Mouse (Mus musculus) mesoderm, embryonic 11.5 days (tissue): ENCODE measurements around the gene Paqr3.

ENCODE experiments used
- DNase-seq: peaks from one replicate; pipeline ENCODE4 v3.0.0-alpha.2; 2012; ENCODE audit warnings: low read depth, low spot score

Gene Paqr3

DNA sequence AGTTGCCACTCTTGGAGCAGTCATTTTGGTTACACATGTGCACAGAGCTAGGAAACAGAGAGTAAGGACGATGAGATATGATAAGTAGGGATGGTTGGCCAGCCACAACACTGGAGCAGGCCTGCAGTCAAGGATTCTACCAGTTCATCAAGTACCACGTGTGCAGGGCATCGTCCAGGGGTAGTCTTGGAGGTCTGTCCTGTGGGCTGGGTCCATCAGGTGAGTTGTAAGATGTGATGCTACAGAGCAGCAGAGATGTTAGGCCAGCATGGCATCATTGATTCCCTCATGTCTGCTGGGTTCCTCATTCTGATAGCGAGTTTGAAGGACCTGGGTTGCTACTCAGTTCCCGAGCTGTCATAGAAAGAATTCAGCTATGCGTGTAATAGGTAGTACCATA lies 26.3 kb downstream of the Paqr3 start:
- DNase-seq = no peak

DNA sequence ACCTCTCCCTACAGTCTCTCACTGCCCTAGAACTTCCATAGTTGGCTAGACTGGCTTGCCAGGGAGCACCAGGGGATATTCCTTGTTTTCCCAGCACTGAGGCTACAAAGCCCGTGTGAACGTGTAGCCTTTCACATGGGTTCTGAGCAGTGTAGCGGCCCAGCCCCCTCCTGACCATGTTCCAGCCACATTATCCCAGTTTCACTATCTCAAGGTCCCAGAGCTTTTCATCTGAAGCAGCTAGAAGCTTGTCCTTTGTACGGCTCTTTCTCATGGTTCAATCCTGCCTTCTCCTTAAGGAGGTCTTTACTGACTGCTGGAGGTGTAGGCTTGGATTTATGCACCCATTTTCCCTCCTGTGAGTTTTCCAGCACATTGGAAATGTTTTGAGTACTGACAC lies 26.9 kb downstream of the Paqr3 start:
- no peak for DNase-seq

GRCm38 (mm10) chr5:97083701-97084100 lies 27.7 kb downstream of the Paqr3 start:
- DNase-seq = no peak

DNA sequence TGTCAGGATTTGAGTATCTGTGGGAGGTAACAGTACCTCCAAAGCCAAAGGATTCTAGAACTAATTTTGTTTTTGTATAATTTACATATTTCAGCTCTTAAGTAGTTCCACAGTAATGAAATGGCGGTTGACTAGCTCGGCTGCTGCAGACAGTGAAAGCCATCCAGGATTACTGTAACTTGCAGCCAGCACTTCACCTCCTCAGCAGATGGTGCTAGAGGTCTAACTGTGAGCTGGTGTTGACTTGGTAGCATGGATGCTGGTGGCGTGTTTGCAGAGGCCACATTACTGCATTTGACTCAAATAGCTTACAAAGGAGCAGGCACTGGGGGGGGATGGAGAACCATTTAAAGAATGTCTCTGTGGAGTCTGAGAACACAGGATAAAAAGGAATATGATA lies 29.9 kb downstream of the Paqr3 start:
- no peak for DNase-seq

GRCm38 (mm10) chr5:97078641-97079040 lies 32.8 kb downstream of the Paqr3 start:
- DNase-seq = no peak

- DNase-seq = no peak
Observed at GRCm38 (mm10) chr5:97077676-97078075, 33.7 kb downstream of the Paqr3 start.

- no peak for DNase-seq
Observed at GRCm38 (mm10) chr5:97076167-97076566, 35.2 kb downstream of the Paqr3 start.

GRCm38 (mm10) chr5:97075476-97076151 lies 35.8 kb downstream of the Paqr3 start:
- no peak for DNase-seq

GRCm38 (mm10) chr5:97065746-97066145 lies 45.6 kb downstream of the Paqr3 start:
- DNase-seq = no peak

GRCm38 (mm10) chr5:97062041-97062440 lies 49.4 kb downstream of the Paqr3 start:
- peak; percentile 19 for DNase-seq

DNA sequence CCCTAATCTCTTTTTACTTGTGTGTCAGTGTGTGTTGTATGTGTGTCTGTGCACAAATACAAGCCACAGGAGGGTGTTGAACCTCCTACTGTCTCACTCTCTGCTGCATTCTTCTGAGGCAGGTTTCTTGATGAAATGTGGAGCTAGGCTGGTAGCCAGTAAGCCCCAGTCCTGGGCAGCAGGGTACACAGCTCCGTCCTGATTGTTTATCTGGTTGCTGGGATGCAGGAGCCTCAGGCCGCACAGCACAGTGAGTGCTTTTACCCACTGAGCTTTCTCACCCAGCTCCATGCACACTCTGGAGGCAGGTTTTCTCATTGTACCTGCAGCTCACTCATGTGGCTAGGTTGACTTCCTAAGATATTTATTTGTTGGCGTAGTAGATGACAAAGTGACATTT lies 50.5 kb downstream of the Paqr3 start:
- no peak for DNase-seq

- no peak for DNase-seq
Observed at GRCm38 (mm10) chr5:97056791-97057450, 54.5 kb downstream of the Paqr3 start.

DNA sequence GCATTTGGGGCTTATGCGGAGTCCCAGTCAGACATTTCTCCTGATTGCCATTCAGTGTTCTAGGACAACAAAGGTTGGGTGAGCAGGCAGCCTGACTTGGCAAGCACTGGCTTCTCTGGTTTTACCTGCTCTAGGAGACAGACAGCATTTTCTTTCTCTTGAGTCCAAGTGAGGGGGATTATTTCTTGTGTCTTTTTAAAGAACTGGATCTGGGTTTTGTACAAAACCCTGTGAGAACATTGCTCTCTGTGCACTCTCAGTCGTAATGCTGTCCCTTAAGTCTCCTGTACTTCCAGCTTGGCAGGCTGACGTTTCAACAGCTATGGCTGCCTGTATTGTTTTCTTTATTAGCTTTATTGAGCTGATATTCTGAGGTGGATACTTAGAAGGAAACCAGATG lies 55.0 kb downstream of the Paqr3 start:
- no peak for DNase-seq

DNA sequence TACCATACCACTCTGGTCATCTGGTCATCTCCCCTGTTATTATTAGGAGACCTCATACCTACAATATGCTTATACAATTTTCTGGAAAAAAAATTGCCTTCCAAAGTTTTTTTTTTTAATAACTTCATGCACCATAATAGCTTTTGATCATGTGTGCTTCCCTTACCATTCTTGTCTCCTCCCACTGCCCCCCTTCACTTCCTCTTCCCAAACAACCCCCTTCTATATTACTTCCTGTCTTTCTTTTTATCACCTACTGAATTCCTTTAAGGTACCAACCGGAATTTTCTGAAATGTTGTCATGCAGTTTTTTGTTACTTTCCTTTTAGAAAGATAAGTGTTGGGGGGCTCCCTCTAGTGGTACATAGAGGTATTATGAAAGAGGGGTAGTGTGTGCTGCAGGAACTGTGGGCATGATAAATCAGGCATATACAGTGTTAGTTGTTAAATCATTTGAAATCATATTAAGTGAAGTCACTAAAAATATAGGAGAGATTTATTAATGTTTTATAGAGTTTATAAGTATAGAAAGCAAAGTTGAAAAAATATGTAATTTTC lies 55.8 kb downstream of the Paqr3 start:
- DNase-seq = peak; percentile 71

DNA sequence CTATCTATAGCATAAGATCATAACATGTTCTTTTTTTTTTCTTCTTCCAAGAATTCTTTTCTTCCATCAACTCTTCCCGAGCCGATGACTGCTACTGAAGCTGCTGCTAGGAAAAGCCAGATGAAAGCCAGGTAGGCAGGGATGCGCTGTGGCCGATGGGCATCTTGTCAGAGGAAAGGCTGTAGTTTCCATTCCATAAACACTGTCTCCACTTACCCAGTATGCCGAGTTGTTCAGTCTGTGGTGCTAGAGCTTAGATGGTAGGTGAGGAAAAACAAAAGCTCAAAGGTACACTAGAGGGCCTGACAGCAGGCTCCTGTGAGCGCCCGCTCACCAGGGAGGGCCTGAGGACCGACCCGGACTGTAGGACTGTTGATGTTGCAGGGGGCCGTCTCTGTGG lies 56.6 kb downstream of the Paqr3 start:
- no peak for DNase-seq

- no peak for DNase-seq
Observed at GRCm38 (mm10) chr5:97054166-97054565, 57.2 kb downstream of the Paqr3 start.

- DNase-seq = no peak
Observed at GRCm38 (mm10) chr5:97048905-97049304, 62.5 kb downstream of the Paqr3 start.

DNA sequence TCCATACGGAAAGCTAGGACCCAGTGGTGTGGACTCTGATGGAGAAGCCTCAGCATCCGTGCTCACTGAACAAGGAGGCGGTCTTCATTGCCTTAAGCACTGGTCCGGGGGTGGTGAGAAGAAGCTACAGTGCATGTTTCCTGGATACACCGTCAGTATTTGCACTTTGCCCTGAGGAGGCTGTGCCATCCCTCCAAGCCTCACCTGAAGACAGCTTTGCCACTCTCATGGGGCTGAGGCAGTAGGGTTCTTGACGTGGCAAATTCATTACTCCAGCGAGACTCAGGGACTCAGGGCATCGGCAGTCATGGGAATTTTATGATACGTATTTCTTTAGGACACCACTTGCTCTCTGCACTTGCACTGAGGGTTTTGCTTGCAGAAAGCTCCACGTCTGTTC lies 64.7 kb downstream of the Paqr3 start:
- DNase-seq = no peak

DNA sequence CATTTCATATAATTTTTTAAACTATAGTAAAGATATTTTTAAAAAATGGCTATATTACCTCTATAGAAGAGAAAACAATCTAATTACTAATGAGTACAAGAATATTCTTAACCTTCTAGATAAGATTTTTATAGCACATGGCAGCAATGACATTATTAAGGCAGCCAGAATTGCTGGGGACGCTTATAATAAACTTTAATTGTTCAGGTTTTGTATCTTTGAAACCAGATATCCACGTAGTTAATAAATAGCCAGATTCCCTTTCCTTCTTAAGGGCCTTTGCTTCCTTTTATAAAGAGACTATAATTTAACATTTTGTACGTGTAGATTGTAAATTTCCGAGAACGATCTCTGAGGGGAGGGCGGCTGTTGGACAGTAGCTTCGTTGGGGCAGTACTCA lies 66.1 kb downstream of the Paqr3 start:
- DNase-seq = no peak
